Mouse (Mus musculus) CD4-positive, CD25-positive, alpha-beta regulatory T cell (primary cell): ENCODE data around the gene Wdr89. TPM values are rescaled to one million over a fixed set of nuclear protein-coding genes. Genes with fewer than 3 reads are reported as not detected.

Experiments used
- polyA plus RNA-seq: library from polyadenylated mRNA; unstranded; fragments of 100-300 nt; shearing (Covaris generic); gene quantifications from one replicate; pipeline ENCODE4 v1.2.1, GENCODE M21; 2017

The Wdr89 gene
- polyA plus RNA-seq, result 15.4 TPM

GRCm38 (mm10) chr12:75669258-75670106 lies at the start of gene Wdr89:
Gene Wdr89 (minus strand): TSS chr12:75669537.

DNA sequence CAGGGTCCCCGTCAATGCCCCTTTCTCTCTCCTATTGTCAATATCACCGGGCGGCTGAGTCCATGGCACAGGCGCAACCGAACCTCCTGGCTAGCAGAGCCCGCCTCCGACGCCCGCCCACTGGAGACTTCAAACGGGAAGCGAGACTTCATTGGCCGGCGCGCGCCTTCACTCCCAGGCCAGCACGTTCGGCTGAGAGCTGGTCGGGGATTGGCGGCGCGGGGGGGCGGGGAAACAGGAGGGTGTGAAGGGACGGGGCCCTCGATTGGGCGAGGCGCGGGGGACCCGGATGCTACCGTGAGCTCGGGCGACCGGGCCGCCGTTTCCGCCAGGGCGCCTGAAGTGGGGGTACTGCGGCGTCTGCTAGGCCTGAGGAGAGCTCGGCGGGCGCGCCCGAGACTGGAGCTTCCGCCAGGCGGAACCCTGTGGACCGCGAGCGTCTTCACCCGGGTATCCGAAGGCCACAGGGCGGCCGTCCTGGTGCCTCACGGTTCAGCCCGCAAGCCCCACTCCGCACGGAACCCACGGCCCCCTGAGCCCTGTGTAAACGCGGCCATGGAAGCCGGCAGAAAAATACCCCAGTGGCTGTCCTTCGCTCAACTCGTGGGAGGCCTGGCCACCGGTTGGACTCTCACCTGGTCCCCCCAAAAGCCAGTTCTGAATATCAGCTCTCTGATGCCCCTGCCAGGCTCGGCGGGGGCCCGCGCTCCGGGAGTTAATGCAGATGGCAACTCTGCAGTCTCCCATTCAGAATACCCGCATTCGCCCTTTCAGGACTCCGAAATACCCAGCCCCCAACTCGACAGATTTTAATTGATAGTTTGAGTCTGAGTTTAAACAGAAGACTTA lies 73.0 kb downstream of the Wdr89 start, which contains the start of gene Ppp2r5e:
Gene Ppp2r5e (minus strand): TSS at position 92 of the 849 bp plus-strand sequence.

Other genes starting within 250 kb of the Wdr89 start
- 36.7 TPM for gene Ppp2r5e, start 73.3 kb downstream of the Wdr89 start, polyA plus RNA-seq
- gene Sgpp1, start 66.2 kb upstream of the Wdr89 start, polyA plus RNA-seq, result 130 TPM
- gene Syne2, start 148.6 kb upstream of the Wdr89 start, polyA plus RNA-seq, result 8.5 TPM